Mouse (Mus musculus) gastrocnemius, postnatal 10 days (tissue): ENCODE results near the gene Zfp866. TPM values are rescaled to one million over a fixed set of nuclear protein-coding genes. Genes with fewer than 3 reads are reported as not detected.
A peak's percentile ranks its signal among the peaks of the same experiment; 100 is the strongest.

Source experiments
- DNase-seq: peaks from one replicate; pipeline ENCODE4 v3.0.0; 2021; ENCODE audit warnings: mixed read lengths
- total RNA-seq, 2 experiments: library from RNA; stranded (reverse); gene quantifications; 2 replicates each; pipeline ENCODE4 v1.2.3; 2021

Gene Zfp866
- total RNA-seq, 2 experiments from 2014 or later: 11.5 to 17.7 TPM

- DNase-seq: peak; percentile 93
Measured at GRCm38 (mm10) chr8:69716403-69717231, 74.4 kb downstream of the Zfp866 start.

- no peak for DNase-seq
Measured at GRCm38 (mm10) chr8:69715366-69715765, 75.6 kb downstream of the Zfp866 start.

DNA sequence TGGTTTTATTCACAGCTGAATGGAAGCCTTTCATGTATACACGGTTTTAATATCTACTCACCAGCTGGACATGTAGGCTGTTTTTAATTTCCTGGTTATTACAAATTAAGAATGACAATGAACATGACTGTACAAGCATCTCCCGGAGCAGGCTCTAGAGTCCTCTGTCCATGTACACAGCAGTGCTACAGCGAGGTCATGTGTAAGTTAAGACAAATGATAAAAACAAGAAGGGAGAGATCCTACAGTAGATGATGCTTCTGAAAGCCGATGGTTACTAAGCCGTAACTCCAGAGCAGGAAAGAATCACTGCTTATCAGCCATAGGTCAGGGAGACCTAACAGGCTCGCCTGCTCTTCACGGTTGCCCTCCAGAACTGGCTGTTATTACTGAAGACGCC is 77.5 kb downstream of the Zfp866 start:
- no peak for DNase-seq

Other genes starting within 250 kb of the Zfp866 start
- 1 to 10 TPM; 7.6 to 7.9 TPM for gene Zfp868, start 165.6 kb downstream of the Zfp866 start, total RNA-seq
- 1 to 10 TPM; 1.1 to 1.3 TPM for gene Zfp964, start 136.7 kb downstream of the Zfp866 start, total RNA-seq
- gene Zfp869, start 80.5 kb downstream of the Zfp866 start, total RNA-seq: 10 to 100 TPM; 12.7 to 12.8 TPM
- 1 to 10 TPM; 4.0 to 5.0 TPM for gene Zfp963, start 41.2 kb downstream of the Zfp866 start, total RNA-seq
- gene Gm20422, start 16.3 kb downstream of the Zfp866 start, total RNA-seq: 1 to 10 TPM; 2.6 to 3.9 TPM
- gene Atp13a1, start within 50 bp of the Zfp866 start, total RNA-seq: 10 to 100 TPM; 13.4 to 17.8 TPM
- gene Gmip, start 17.5 kb upstream of the Zfp866 start, total RNA-seq: 1 to 10 TPM; 3.3 to 5.8 TPM
- under 1 TPM; 0.07 to 0.25 TPM for gene Lpar2, start 31.3 kb upstream of the Zfp866 start, total RNA-seq
- 1 to 10 TPM in 1 of 2 experiments, under 1 TPM in 1; 0.47 to 1.1 TPM for gene Pbx4, start 41.3 kb upstream of the Zfp866 start, total RNA-seq
- 10 to 100 TPM; 25.3 to 28.4 TPM for gene Cilp2, start 96.5 kb upstream of the Zfp866 start, total RNA-seq
- under 1 TPM in 1 of 2 experiments, not detected in 1; 0.38 TPM for gene Tssk6, start 111.0 kb upstream of the Zfp866 start, total RNA-seq
- 100 to 1,000 TPM; 236 to 268 TPM for gene Ndufa13, start 111.4 kb upstream of the Zfp866 start, total RNA-seq
- gene Yjefn3, start 111.5 kb upstream of the Zfp866 start, total RNA-seq: 1 to 10 TPM; 9.0 to 9.5 TPM
- 10 to 100 TPM; 40.4 to 46.5 TPM for gene Gatad2a, start 205.2 kb upstream of the Zfp866 start, total RNA-seq